Mouse (Mus musculus) retina, embryonic 14.5 days (tissue): ENCODE measurements at regions not wholly inside any gene's neighbourhood (a gene's known extent, or its start where the extent isn't known, plus 50 kb on each side); places are given as distances from the start of the nearest gene placed in this dataset.

ENCODE experiments used
- DNase-seq: peaks from one replicate; pipeline ENCODE4 v3.0.0-alpha.2; 2015; ENCODE audit warnings: low spot score

GRCm38 (mm10) chr14:46302601-46303000 lies 76.6 kb upstream of the Gm15217 start:
- no peak for DNase-seq

DNA sequence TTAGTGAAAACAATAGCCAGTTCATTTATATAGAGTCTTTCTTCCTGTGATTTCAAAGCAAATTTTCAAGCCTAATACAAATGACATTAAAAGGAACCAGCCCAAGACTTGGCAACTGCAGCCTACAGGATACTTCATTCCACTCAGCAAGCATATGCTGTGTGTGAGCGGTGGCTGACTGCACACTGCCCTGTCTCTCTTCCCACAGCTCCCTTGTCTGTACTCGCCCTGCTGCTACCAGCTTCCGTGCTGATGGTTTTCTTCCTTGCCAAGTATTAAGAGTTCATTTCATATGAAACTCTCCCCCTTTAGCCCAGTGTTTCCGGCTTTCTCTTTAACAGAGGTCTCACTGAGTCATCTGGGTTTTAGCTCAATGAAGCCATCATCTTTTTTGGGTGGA lies 73.9 kb upstream of the Gm15217 start:
- DNase-seq = no peak

DNA sequence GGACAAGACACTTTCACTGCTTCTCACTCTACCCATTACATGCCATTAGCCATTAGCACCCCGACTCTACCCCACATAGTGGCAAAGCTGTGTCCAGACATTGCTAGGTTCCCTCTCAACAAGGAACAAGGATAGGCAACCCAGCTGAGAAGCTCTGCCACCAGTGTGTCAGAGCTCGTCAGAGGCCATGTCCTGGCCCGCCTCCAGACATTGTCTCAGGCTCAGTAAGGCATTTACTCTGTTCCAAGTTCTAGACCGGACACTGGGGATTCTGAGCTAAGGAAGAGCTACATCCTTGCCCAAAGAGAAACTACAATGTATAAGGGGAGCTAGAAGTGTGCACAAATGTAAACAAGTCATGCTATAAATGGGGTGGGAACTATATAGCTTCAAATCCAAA lies 66.2 kb upstream of the Gm15217 start:
- no peak for DNase-seq

GRCm38 (mm10) chr14:46316521-46316920 lies 62.7 kb upstream of the Gm15217 start:
- DNase-seq = no peak

DNA sequence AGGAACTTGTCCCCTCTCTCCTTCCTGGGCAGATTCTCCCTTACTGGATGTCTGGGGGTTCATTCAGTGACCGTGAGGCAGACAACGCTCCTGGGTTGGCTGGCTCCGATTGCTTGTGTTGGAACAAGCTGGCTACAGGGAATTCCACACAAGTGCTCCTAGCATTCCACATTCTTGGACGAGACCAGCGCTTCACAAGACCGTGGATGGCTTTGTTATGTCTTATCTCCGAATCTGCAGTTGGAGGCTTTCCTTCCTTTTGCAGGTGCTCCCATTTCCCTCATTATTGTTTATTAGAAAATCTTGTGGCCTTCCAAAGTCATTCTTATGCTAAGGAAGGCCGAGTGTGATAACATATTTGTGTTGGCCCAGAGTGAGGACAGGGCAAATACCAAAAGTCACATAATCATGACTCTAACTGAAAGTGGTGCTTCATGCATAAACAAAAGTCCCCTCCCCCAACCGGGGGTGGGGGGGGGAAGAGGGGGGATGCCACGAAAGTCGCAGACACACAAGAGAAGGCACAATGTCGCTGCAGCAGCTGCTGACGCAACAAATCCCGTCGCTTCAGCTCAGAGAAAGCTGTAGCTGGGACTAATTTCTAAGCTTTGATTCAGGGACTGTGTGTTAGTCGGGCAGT lies 61.7 kb upstream of the Gm15217 start:
- DNase-seq = no peak

- DNase-seq = no peak
These were observed 51.1 kb upstream of the Gm15217 start for GRCm38 (mm10) chr14:46328064-46328463.
